Mouse (Mus musculus) naive thymus-derived CD4-positive, alpha-beta T cell, adult 2 months (primary cell): ENCODE results near the gene Eef1e1.
A peak's percentile ranks its signal among the peaks of the same experiment; 100 is the strongest.
"Not testable (repeated sequence)": the region's sequence is repeated elsewhere in the genome, so short reads cannot be mapped to it uniquely, and the experiment has no call there.

Experiments used
- DNase-seq: peaks from one replicate; pipeline ENCODE4 v3.0.0-alpha.2; 2011; ENCODE audit warnings: low read depth

Eef1e1 gene

DNA sequence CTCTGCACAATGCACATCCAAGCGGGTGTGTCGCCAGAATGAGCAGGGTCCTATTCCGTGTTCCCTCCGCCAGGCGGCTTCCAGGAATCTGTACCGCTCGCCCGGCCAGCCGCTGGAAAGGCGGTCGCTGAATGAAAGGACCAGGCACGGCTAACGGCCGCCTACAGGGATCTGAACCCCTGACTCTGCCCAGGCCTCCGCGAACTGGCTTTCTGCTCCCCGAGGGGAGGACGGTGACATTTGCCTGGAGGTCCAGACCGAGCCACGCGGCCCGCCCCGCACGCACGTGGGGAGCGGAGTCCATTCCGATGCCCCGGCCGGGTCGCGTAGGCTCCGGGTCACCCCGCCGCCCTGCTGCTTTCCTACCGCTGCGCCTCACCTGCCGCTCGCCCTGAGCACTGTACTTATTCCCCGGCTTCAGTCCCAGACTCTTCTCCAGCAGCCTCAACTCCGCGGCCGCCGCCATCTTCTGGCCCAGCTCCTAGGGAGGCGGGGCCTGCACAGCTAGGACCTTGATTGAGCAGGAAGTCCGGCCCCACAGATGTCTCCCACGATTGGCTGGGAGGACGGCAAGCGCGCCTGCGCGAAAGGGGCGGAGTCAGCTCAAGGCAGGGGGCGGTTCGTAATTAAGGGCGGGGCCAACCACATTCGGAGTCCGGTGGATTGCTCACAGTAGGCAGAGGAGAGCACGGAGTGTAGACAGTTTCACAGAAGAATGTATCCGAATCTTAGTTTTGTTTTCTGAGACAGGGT lies at the start of gene Eef1e1:
Eef1e1 (minus strand) TSS at position 531 of the 753 bp plus-strand sequence.
- DNase-seq: peak; percentile 97

- no peak for DNase-seq
Measured at GRCm38 (mm10) chr13:38690845-38691244, 32.0 kb upstream of the Eef1e1 start.

DNA sequence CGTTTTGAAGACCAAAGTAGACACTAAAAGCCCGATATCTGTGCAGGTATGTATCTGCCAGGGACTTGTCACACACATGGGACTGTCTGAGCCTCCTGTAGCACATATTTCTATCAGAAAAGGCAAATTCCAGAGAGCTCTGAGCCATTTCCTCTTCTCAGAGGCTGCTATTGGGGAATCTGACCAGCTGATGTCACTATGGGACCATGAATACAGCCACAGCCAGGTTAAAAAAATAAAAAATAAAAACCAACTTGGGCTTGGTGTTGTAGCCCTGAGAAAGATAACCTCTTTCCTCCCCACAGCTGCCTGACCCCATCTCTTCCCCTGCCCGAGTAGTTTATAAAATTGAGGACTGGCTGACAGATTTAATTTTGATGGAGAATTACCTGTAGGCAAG lies 31.2 kb upstream of the Eef1e1 start:
- peak; percentile 2 for DNase-seq

DNA sequence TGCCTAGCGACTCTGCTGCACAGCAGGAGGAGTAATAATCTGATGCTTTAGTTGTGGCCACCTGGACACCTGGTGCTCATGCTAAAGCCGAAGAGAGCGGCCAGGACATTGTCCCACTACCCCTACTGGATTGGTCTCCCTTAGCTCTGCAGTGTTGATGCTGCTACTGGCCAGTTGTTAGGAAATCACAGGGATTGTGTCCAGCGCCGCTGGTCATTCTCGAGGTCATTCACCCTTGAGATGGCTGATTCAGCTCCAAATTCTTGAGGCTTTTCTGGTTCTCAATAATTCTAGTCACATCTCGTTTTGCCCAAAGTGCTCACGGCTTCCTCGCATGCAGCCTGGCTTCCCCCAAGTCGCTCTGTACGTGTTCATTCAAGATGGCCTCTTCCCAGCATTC lies 29.9 kb upstream of the Eef1e1 start:
- no peak for DNase-seq

DNA sequence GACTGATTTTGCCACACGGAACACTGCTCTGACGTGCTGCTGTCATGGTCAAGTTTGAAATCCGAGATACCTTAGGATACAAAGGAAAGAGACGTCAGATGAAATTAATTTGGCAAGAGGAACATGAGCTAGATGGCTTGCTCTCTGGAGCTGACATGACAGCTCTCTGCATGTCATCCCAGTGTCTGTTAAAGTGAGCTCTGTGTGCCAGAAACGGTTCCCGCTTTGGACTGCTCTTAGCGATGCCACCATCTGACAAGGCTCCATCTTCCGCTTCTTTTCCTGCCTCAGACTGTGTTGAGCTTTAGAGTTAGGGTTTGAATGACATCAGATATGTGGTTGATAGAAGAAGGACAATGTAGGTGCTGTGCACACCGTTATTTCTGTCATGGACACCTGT lies 13.5 kb upstream of the Eef1e1 start:
- no peak for DNase-seq

DNA sequence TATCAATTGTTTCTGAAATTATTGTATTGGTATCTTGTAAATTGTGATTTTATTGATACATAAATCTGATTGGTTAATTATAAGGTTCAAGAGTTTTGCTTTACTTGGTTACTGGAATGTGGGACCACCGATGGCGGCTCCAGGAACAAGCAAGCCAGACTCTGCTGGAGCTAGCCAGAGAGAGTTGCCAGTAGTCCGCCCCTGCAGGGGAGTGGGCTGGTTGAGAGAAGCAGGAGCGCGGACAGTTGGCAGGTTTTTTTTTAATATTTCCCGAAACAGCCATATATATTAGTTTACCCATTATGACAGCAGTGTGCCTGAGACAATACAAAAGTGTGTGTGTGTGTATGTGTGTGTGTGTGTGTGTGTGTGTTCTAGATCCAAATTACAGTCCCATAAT lies 12.6 kb upstream of the Eef1e1 start:
- not testable (repeated sequence) for DNase-seq

- no peak for DNase-seq
Measured at GRCm38 (mm10) chr13:38670051-38670450, 11.2 kb upstream of the Eef1e1 start.

GRCm38 (mm10) chr13:38668514-38668913 lies 9.7 kb upstream of the Eef1e1 start:
- DNase-seq: peak; percentile 70

DNA sequence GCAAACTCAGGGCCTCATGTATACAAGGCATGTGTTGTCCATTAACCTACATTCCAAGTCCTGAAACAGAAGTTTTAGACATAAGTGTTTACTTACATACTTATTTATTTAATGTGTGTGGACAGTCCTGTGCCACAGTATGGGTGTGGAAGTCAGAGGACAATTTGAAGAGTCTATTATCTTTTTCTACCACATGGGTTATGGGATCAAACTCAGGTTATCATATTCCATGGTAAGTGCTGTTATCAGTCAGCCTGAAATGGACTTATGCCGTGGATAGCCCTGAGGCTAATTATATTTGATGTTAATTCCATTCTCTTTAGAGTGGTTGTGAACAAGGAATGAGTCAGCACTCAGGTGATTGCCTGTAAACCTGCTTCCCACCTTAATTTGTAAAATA lies 5.9 kb upstream of the Eef1e1 start:
- DNase-seq: no peak

GRCm38 (mm10) chr13:38659524-38660136 lies 772 bp upstream of the Eef1e1 start:
- no peak for DNase-seq

DNA sequence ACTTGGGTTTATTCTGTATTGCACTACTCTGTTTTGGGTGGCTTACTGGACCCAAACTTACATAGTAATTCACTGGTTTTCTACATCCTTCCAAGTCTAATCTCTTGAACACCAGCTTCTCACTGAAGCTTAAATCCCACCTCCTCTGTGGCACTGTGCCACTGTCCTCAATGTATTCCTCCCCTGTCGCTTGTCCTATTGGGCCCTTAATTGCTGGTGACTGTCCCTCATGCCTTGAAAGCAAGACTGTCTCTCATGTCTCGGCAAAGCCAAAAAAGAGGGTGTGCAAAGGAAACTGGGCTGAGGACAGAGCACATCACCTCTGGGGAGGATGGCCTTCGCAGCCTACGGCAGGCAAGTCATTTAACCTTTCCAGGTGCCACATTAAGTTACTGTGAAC lies 993 bp downstream of the Eef1e1 start:
- DNase-seq: peak; percentile 17

GRCm38 (mm10) chr13:38650292-38650691 lies 8.6 kb downstream of the Eef1e1 start:
- no peak for DNase-seq

DNA sequence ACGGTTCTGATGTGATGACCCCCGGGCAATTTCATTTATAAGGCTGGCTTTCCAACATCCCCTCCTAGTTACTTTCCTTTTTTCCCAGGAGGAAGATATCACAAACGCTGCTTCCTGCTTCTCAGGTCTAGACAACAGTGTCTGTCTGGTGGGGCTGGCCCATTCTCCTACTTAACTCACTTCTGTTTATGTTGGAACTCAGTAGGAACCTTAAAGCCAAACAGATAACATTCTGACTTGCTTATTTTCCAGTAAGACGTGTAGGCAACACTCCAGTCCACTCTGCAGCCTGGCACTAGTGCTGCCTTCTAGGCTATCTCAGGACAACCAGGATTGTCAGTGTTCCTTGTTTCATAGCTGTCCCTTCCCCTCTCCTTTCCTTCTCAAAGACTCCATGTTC lies 9.8 kb downstream of the Eef1e1 start:
- DNase-seq: no peak

GRCm38 (mm10) chr13:38641414-38641813 lies 17.4 kb downstream of the Eef1e1 start:
- DNase-seq: no peak

GRCm38 (mm10) chr13:38640961-38641360 lies 17.9 kb downstream of the Eef1e1 start:
- no peak for DNase-seq

- no peak for DNase-seq
Measured at GRCm38 (mm10) chr13:38638694-38639093, 20.2 kb downstream of the Eef1e1 start.

GRCm38 (mm10) chr13:38634800-38635269 lies 24.0 kb downstream of the Eef1e1 start, which contains the start of gene Bloc1s5:
Gene Bloc1s5, minus strand, starts transcription at chr13:38635109.
- DNase-seq: peak; percentile 95

GRCm38 (mm10) chr13:38634256-38634799 lies 24.5 kb downstream of the Eef1e1 start:
- no peak for DNase-seq

DNA sequence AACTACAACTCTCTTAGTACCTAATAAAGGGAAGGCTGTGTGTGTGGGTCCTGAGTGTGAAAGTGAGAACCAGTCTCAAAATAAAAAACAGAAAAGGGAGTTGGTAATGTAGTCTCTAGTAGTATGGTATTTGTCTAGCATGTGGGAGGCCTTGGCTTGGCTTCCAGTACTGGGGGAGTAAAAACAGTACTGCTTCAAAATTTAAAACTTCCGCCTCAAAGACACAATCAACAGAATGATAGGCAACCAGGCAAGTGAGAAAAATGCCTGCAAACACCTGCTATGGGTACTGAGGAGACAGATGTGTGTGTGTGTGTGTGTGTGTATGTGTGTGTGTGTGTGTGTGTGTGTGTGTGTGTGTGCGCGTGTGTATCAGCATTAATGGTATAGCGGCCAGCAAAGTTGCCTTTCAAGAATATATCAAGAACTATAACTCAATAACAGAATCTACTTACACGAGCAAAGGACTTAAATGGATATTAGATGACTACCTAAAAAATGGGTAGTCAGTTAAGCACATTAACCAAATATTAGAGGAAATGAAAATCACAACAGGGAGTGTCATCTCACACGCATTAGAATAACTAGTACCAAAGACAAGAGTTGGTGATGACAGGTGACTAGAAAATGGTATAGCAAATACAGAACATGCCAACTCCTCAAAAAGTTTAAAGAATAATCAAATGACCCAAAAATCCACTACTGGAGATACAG lies 25.4 kb downstream of the Eef1e1 start:
- peak; percentile 15 for DNase-seq

GRCm38 (mm10) chr13:38632556-38632955 lies 26.3 kb downstream of the Eef1e1 start:
- no peak for DNase-seq

- DNase-seq: no peak
Measured at GRCm38 (mm10) chr13:38626229-38626525, 32.7 kb downstream of the Eef1e1 start.

DNA sequence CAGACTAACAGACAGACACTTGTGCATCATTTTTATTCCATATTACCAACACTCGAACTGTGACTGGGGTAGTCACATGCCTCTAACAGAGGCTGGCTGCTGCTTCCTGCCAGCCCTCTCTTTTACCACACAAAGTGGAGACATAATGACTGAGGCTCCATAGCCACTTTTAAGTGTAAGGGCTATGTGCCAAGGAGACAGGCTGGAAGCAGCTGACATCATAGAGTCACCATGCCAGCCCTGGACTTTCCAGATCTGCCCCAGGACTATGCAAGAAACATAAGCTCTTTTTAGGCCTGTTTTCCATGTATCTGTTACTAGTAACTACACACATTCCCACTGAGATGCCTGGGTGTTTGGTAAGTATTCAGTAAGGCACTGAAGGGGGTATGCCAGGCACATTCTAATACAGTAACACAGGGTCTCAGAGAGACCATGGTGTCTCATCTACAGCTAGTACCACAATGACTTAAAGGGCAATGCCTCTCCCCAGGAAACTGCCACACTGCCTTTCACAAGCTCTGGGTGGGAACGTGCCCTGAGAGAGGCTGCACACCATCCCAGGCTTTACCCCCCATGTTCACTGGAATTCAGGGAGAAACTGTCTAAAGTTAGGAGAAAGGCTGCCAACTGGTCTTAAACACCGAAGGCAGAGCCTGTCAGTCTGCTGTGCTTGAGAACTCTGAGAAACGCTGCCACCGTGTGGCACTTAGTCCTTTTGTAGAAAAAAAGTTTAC lies 33.2 kb downstream of the Eef1e1 start:
- no peak for DNase-seq
